Mouse (Mus musculus) cerebellum, adult 2 months (tissue): ENCODE measurements around the gene Fam124a. TPM values are rescaled to one million over a fixed set of nuclear protein-coding genes. Genes with fewer than 3 reads are reported as not detected.

Source experiments
- DNase-seq, 2 experiments: peaks; one replicate each; pipeline ENCODE4 v3.0.0; 2021
- H3K27ac ChIP-seq: fragments of 200-500 bp; 2 replicates; pipeline ENCODE4 v1.5.1; 2012; ENCODE audit warnings: low read length, control low read depth, inconsistent platforms; ENCODE audit not compliant: insufficient read depth
- H3K27me3 ChIP-seq: fragments of 200-500 bp; 2 replicates; pipeline ENCODE4 v1.6.1; 2012; ENCODE audit warnings: inconsistent platforms, mild to moderate bottlenecking, low read length, moderate library complexity; ENCODE audit not compliant: control insufficient read depth, insufficient read depth
- H3K4me1 ChIP-seq: fragments of 200-500 bp; 2 replicates; pipeline ENCODE4 v1.6.1; 2011; ENCODE audit warnings: low read length; ENCODE audit not compliant: control insufficient read depth, insufficient read depth
- H3K4me3 ChIP-seq: fragments of 200-500 bp; replicated peaks from 2 replicates; pipeline ENCODE3; 2011; ENCODE audit warnings: mild to moderate bottlenecking, low read depth, low read length, control low read depth; ENCODE audit not compliant: insufficient read depth
- CTCF ChIP-seq: fragments of 200-500 bp; IDR thresholded peaks from 2 replicates; pipeline ENCODE4 v1.5.1; 2011; ENCODE audit warnings: low read depth, mild to moderate bottlenecking, control low read depth, low read length, moderate library complexity, borderline replicate concordance; ENCODE audit not compliant: insufficient read depth
- POLR2A ChIP-seq: fragments of 200-500 bp; IDR thresholded peaks from 2 replicates; pipeline ENCODE4 v1.6.1; 2011; ENCODE audit warnings: low read length, control low read depth, borderline replicate concordance; ENCODE audit not compliant: insufficient read depth
- WGBS: fragments of 180-500 bp; shearing (Covaris S2); methylation state at CpG from one replicate; pipeline ENCODE4 v1.1.7; 2018; 5-methylcytosine and 5-hydroxymethylcytosine counted together
- polyA plus RNA-seq: library from polyadenylated mRNA; depleted of rRNA; stranded (reverse); fragments of >200 nt; gene quantifications from 2 replicates; pipeline ENCODE4 v1.2.3, GENCODE M21; 2012

The Fam124a gene
- polyA plus RNA-seq, 1 experiment, result 12.3 TPM

- TF ChIP-seq POLR2A, result no peak
- no peak for TF ChIP-seq CTCF
Measured at GRCm38 (mm10) chr14:62546296-62546695, 9.2 kb upstream of the Fam124a start.

GRCm38 (mm10) chr14:62546746-62547145 is 8.8 kb upstream of the Fam124a start:
- H3K4me3 ChIP-seq, result no peak overlapping the region
- no peak for TF ChIP-seq CTCF
- no peak for TF ChIP-seq POLR2A
- no peak overlapping the region for H3K27ac ChIP-seq
- H3K27me3 ChIP-seq, result no peaks in the 10 kb centered on the region; the same call in 1 of the 2 replicates
- WGBS, result 13% methylated on average over 4 of the region's 4 CpGs
- H3K4me1 ChIP-seq, result no peaks in the 10 kb centered on the region
- DNase-seq, result no peak

More at GRCm38 (mm10) chr14:62546296-62546695, 9.2 kb upstream of the Fam124a start:
- no peak for DNase-seq
- H3K4me1 ChIP-seq, result no peaks in the 10 kb centered on the region
- no peak overlapping the region for H3K4me3 ChIP-seq
- H3K27ac ChIP-seq, result no peak overlapping the region
- WGBS, result 45% methylated on average over 6 of the region's 6 CpGs
- no peaks in the 10 kb centered on the region; the same call in 1 of the 2 replicates for H3K27me3 ChIP-seq

DNA sequence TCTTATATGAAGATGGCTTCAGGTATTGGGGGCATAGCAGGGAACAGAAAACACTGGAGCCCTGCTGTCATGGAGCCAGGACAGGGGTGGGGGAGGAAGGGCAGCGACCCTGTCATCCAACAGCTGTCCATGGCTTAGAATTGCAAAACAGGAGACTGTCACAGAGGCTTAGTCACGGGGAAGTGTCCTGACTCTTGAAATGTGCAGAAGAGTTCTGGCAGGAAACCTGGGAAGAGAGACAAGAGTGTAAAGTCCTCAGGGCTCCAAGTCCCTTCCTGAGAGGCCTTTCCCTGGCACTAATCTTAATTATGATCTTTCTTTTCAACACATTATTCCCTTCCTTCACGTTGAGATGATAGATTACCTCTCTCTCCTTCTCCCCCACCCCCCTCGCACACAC is 5.4 kb upstream of the Fam124a start:
- Histone ChIP-seq H3K4me3 (no peak overlapping the region), H3K27ac (no peak overlapping the region), H3K4me1 (no peaks in the 10 kb centered on the region), H3K27me3 (no peaks in the 10 kb centered on the region)
- DNase-seq, result no peak
- WGBS, result 33% methylated on average over 4 of the region's 4 CpGs
- no peak for TF ChIP-seq CTCF
- no peak for TF ChIP-seq POLR2A

GRCm38 (mm10) chr14:62552771-62553170 is 2.8 kb upstream of the Fam124a start:
- Histone ChIP-seq H3K27ac (no peak overlapping the region), H3K4me1 (peaks cover 3% of the 10 kb centered on the region; the same call in 1 of the 2 replicates), H3K4me3 (no peak overlapping the region), H3K27me3 (no peaks in the 10 kb centered on the region)
- WGBS, result 92% methylated on average over 4 of the region's 4 CpGs
- DNase-seq, result no peak
- TF ChIP-seq CTCF, result no peak
- no peak for TF ChIP-seq POLR2A

- H3K4me1 ChIP-seq, result peaks cover 3% of the 10 kb centered on the region; the same call in 1 of the 2 replicates
- 83% methylated on average over 5 of the region's 5 CpGs for whole genome bisulfite sequencing
- no peak for DNase-seq
- no peaks in the 10 kb centered on the region for H3K27me3 ChIP-seq
- no peak for TF ChIP-seq POLR2A
- TF ChIP-seq CTCF, result no peak
- H3K4me3 ChIP-seq, result no peak overlapping the region
- H3K27ac ChIP-seq, result no peak overlapping the region
Measured at GRCm38 (mm10) chr14:62553786-62554185, 1.8 kb upstream of the Fam124a start.

- no peak for DNase-seq
- TF ChIP-seq CTCF (no peak), POLR2A (no peak)
- no peaks in the 10 kb centered on the region for H3K27me3 ChIP-seq
- H3K4me1 ChIP-seq, result peaks cover 3% of the 10 kb centered on the region; the same call in 1 of the 2 replicates
- no peak overlapping the region for H3K27ac ChIP-seq
- WGBS, result 6% methylated on average over 38 of the region's 38 CpGs
- H3K4me3 ChIP-seq, result peak overlapping the region; percentile 62
Measured at GRCm38 (mm10) chr14:62555840-62556810, 588 bp downstream of the Fam124a start.

- WGBS, result 91% methylated on average over 3 of the region's 3 CpGs
- no peak for DNase-seq
- Histone ChIP-seq H3K4me1 (peaks cover 3% of the 10 kb centered on the region; the same call in 1 of the 2 replicates), H3K27me3 (no peaks in the 10 kb centered on the region), H3K27ac (no peak overlapping the region), H3K4me3 (no peak overlapping the region)
- no peak for TF ChIP-seq POLR2A
- TF ChIP-seq CTCF, result no peak
Measured at GRCm38 (mm10) chr14:62557111-62557510, 1.6 kb downstream of the Fam124a start.

DNA sequence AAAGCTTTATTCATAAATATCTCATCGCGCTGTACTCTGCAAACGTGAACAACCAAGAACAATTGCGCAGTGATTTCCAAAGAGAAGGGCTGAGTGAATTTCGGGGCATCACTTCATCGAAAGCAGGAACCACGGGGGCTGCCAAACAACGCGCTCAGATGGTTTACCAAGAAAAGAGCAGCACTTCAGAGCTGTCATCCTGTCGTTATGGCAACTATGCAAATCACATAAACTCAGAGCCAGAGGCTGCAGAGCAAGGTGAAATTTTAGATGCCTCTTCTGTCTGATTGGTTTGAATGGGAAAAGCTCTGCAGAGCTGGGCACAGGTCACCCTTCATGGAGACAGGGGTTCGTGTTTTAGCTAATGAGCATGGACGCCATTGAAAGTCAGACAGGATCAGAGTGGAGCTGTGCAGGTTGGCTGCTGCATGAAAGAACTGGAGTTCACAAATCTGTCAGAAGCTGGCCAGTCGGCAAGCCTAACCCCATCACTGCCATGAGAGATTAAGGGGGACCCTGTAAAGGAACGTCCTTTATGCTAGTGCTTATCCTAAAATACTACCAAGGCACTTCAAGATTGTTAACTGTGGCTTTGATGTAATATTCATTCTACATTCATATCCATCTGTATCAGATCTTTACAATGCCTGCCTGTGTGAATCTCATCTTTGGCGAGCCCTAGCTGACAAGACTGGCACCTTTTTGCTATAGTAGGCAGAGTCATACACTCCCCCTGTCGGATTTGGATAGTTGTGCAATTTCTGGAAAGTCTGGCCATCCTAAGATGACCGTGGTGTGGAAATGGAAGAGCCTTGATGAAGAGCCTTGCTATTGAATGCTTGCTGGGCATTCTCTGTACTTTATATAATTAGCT is 6.6 kb downstream of the Fam124a start:
- Histone ChIP-seq H3K4me3 (no peak overlapping the region), H3K27me3 (no peaks in the 10 kb centered on the region), H3K27ac (no peak overlapping the region), H3K4me1 (peaks cover 4% of the 10 kb centered on the region; the same call in 1 of the 2 replicates)
- no peak for DNase-seq
- WGBS, result 29% methylated on average over 17 of the region's 17 CpGs
- no peak for TF ChIP-seq POLR2A
- peak; percentile 28; the same call in 1 of the 2 replicates for TF ChIP-seq CTCF
